Mouse (Mus musculus) layer of hippocampus, adult 2 months (tissue): Measurements from ENCODE around the gene Olfm2. TPM values are rescaled to one million over a fixed set of nuclear protein-coding genes. Genes with fewer than 3 reads are reported as not detected.

Source experiments
- DNase-seq, 2 experiments: peaks; one replicate each; pipeline ENCODE4 v3.0.0; 2022; ENCODE audit warnings: low spot score in 2 of 2
- H3K27ac ChIP-seq: fragments of 200-600 bp; 2 replicates; pipeline ENCODE4 v1.8.1; 2022
- H3K4me3 ChIP-seq: fragments of 200-600 bp; 2 replicates; pipeline ENCODE4 v1.8.1; 2022; ENCODE audit warnings: mild to moderate bottlenecking
- CTCF ChIP-seq: fragments of 200-600 bp; conservative IDR thresholded peaks from 2 replicates; pipeline ENCODE4 v1.8.1; 2022; ENCODE audit warnings: antibody characterized with exemption, mild to moderate bottlenecking, moderate library complexity
- total RNA-seq, 2 experiments: library from RNA; stranded (reverse); gene quantifications; 2 replicates each; pipeline ENCODE4 v1.2.3; 2021

Gene Olfm2
- total RNA-seq, 2 experiments from 2014 or later, result 31.6 to 37.6 TPM

GRCm38 (mm10) chr9:20653859-20654258 lies 92.3 kb downstream of the Olfm2 start:
- no peak overlapping the region for H3K27ac ChIP-seq
- TF ChIP-seq CTCF, result peak; percentile 55
- no peak for DNase-seq
- H3K4me3 ChIP-seq, result peak overlapping the region; percentile 9; the same call in 1 of the 2 replicates

- peak overlapping the region; percentile 94 for H3K27ac ChIP-seq
- no peak for TF ChIP-seq CTCF
- DNase-seq, result no peak
- peak overlapping the region; percentile 96 for H3K4me3 ChIP-seq
Measured at GRCm38 (mm10) chr9:20652260-20652658, 93.9 kb downstream of the Olfm2 start.

GRCm38 (mm10) chr9:20651602-20652259 lies 94.4 kb downstream of the Olfm2 start, which contains the start of gene Pin1:
Gene Pin1 (plus strand): TSS chr9:20652095.
- Histone ChIP-seq H3K4me3 (peak within 1 kb of the TSS; percentile 96), H3K27ac (peak within 1 kb of the TSS; percentile 94)
- peak; percentile 2; the same call in 1 of the 2 replicates for TF ChIP-seq CTCF
- DNase-seq, result peak; percentile 98 to 100

- Histone ChIP-seq H3K27ac (peak overlapping the region; percentile 94), H3K4me3 (peak overlapping the region; percentile 94)
- no peak for DNase-seq
- TF ChIP-seq CTCF, result no peak
Measured at GRCm38 (mm10) chr9:20645121-20645520, 101.0 kb downstream of the Olfm2 start.

- Histone ChIP-seq H3K27ac (peak within 1 kb of the TSS; percentile 94), H3K4me3 (peak within 1 kb of the TSS; percentile 94)
- peak; percentile 72 to 78 for DNase-seq
- TF ChIP-seq CTCF, result no peak
Measured at GRCm38 (mm10) chr9:20644360-20645081, 101.6 kb downstream of the Olfm2 start, which contains the start of gene Fbxl12. Gene Fbxl12 (minus strand): TSS chr9:20644767.

- H3K4me3 ChIP-seq, result peak overlapping the region; percentile 94
- TF ChIP-seq CTCF, result no peak
- no peak for DNase-seq
- H3K27ac ChIP-seq, result peak overlapping the region; percentile 94
Measured at GRCm38 (mm10) chr9:20643781-20644180, 102.4 kb downstream of the Olfm2 start.

- peak; percentile 46 for TF ChIP-seq CTCF
- peak overlapping the region; percentile 94; the same call in 1 of the 2 replicates for H3K27ac ChIP-seq
Measured at GRCm38 (mm10) chr9:20642896-20643466, 103.2 kb downstream of the Olfm2 start.

GRCm38 (mm10) chr9:20642101-20642895 lies 103.9 kb downstream of the Olfm2 start, which contains the start of gene Ubl5:
Gene Ubl5 (plus strand): TSS chr9:20642878.
- Histone ChIP-seq H3K4me3 (peak within 1 kb of the TSS; percentile 94), H3K27ac (peak within 1 kb of the TSS; percentile 94; the same call in 1 of the 2 replicates)
- no peak for TF ChIP-seq CTCF
- DNase-seq, result no peak

More at GRCm38 (mm10) chr9:20642896-20643466, 103.2 kb downstream of the Olfm2 start:
- peak; percentile 67 to 78 for DNase-seq
- peak overlapping the region; percentile 94 for H3K4me3 ChIP-seq

GRCm38 (mm10) chr9:20641501-20641900 lies 104.6 kb downstream of the Olfm2 start:
- DNase-seq, result no peak
- Histone ChIP-seq H3K4me3 (peak overlapping the region; percentile 94), H3K27ac (no peak overlapping the region)
- TF ChIP-seq CTCF, result no peak

GRCm38 (mm10) chr9:20639486-20639885 lies 106.7 kb downstream of the Olfm2 start:
- DNase-seq, result no peak
- TF ChIP-seq CTCF, result no peak
- Histone ChIP-seq H3K4me3 (no peak overlapping the region), H3K27ac (no peak overlapping the region)

GRCm38 (mm10) chr9:20638552-20638951 lies 107.6 kb downstream of the Olfm2 start:
- peak in 1 of 2 experiments; percentile 11 for DNase-seq
- H3K27ac ChIP-seq, result no peak overlapping the region
- no peak for TF ChIP-seq CTCF
- H3K4me3 ChIP-seq, result no peak overlapping the region

GRCm38 (mm10) chr9:20636790-20637189 lies 109.4 kb downstream of the Olfm2 start:
- peak in 1 of 2 experiments; percentile 5 for DNase-seq
- H3K4me3 ChIP-seq, result no peak overlapping the region
- TF ChIP-seq CTCF, result no peak
- H3K27ac ChIP-seq, result no peak overlapping the region
